Mouse (Mus musculus): Measurements from ENCODE around the gene Zbtb5.

DNA sequence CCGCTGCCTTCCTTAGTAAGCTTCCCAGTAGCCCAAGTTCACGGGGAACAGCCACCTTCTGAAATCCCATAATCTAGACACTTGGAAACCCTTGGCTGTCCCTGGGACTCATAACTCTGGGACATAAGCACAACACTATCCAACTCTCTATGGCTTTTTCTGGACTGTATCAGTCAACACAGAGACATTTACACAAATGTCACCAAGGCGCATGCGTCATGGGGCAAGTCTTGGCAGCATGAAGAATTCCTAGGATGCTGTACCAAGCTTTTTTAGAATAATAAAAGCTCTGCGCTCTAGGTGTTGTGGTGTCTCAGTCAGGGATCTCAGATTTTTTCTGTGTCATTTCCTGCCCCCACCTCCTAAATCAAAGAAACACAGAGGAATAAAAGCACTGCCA is 34.5 kb upstream of the Zbtb5 start:
- no peak for TF ChIP-seq CTCF (conservative IDR thresholded peaks at IDR 0.05; ENCODE audit: low read length)
- no peak for TF ChIP-seq POU5F1 (IDR thresholded peaks at IDR 0.05; ENCODE audit: borderline replicate concordance, low read length)
- TF ChIP-seq NANOG (IDR thresholded peaks at IDR 0.05; ENCODE audit: borderline replicate concordance, low read length) = no peak
